Mouse (Mus musculus) ES-E14 (cell line): Measurements from ENCODE around the gene Lypd4. TPM values are rescaled to one million over a fixed set of nuclear protein-coding genes. Genes with fewer than 3 reads are reported as not detected.
A peak's percentile ranks its signal among the peaks of the same experiment; 100 is the strongest.

Source experiments
- DNase-seq: peaks from one replicate; pipeline ENCODE4 v3.0.0-alpha.2; 2013; ENCODE audit warnings: low read depth, low spot score
- H3K27ac ChIP-seq: 2 replicates; pipeline ENCODE4 v1.5.1; 2012; ENCODE audit warnings: low read depth, mild to moderate bottlenecking, low read length, moderate library complexity, mixed read lengths; ENCODE audit not compliant: poor library complexity, insufficient read depth, severe bottlenecking
- H3K36me3 ChIP-seq: 2 replicates; pipeline ENCODE4 v1.6.1; 2012; ENCODE audit warnings: mild to moderate bottlenecking, low read length, moderate library complexity, mixed read lengths; ENCODE audit not compliant: control insufficient read depth, poor library complexity, insufficient read depth, severe bottlenecking
- H3K4me1 ChIP-seq, 2 experiments: fragments of 150-350 bp in 1 of 2; sonication (generic) in 1 of 2; 2 replicates each; pipeline ENCODE4 v1.6.1; 2012; ENCODE audit warnings: low read length in 2 of 2, mild to moderate bottlenecking in 1 of 2, mixed read lengths in 1 of 2; ENCODE audit not compliant: control insufficient read depth in 2 of 2, insufficient read depth in 2 of 2, poor library complexity in 1 of 2
- H3K4me3 ChIP-seq, 2 experiments: fragments of 150-350 bp in 1 of 2; sonication (generic) in 1 of 2; 2 replicates each; pipeline ENCODE4 v1.5.1; 2012; ENCODE audit warnings: low read length in 2 of 2, low read depth in 1 of 2, mild to moderate bottlenecking in 1 of 2, mixed read lengths in 1 of 2; ENCODE audit not compliant: insufficient read depth in 1 of 2, poor library complexity in 1 of 2, severe bottlenecking in 1 of 2
- H3K9ac ChIP-seq: 2 replicates; pipeline ENCODE4 v1.6.1; 2012; ENCODE audit warnings: low read depth, mild to moderate bottlenecking, low read length, mixed read lengths; ENCODE audit not compliant: poor library complexity, insufficient read depth, severe bottlenecking
- H3K9me3 ChIP-seq: fragments of 150-350 bp; sonication (generic); 2 replicates; pipeline ENCODE4 v1.6.1; 2012; ENCODE audit warnings: low read depth, mild to moderate bottlenecking, low read length; ENCODE audit not compliant: control insufficient read depth, insufficient read depth
- CHD2 ChIP-seq: IDR thresholded peaks from 2 replicates; pipeline ENCODE4 v1.6.1; 2014; ENCODE audit warnings: mild to moderate bottlenecking, low read depth, low read length, inconsistent platforms
- HCFC1 ChIP-seq: IDR thresholded peaks from 2 replicates; pipeline ENCODE4 v1.6.1; 2012; ENCODE audit warnings: low read length, inconsistent platforms, borderline replicate concordance; ENCODE audit not compliant: insufficient read depth
- MAFK ChIP-seq: IDR thresholded peaks from 2 replicates; pipeline ENCODE4 v1.6.1; 2014; ENCODE audit warnings: mild to moderate bottlenecking, low read depth, low read length, inconsistent platforms; ENCODE audit not compliant: insufficient read depth
- ZC3H11A ChIP-seq: IDR thresholded peaks from 2 replicates; pipeline ENCODE4 v1.6.1; 2012; ENCODE audit warnings: low read depth, mild to moderate bottlenecking, inconsistent platforms, low read length, borderline replicate concordance
- ZNF384 ChIP-seq: IDR thresholded peaks from 2 replicates; pipeline ENCODE4 v1.6.1; 2012; ENCODE audit warnings: low read depth, low read length, inconsistent platforms
- in situ Hi-C, 2 experiments: fragments of 600-800 bp; cut with MboI; formaldehyde crosslinking; loops; one replicate each; pipeline ENCODE4 v1.15.1; 2025; ENCODE audit warnings: low sequenced_read_pairs in 2 of 2, inconsistent platforms in 1 of 2; ENCODE audit not compliant: unreplicated experiment in 2 of 2
- total RNA-seq: library from RNA; depleted of rRNA; stranded (reverse); fragments of 300-350 nt; gene quantifications from 2 replicates; pipeline ENCODE4 v1.2.3, GENCODE M21; 2012

Lypd4 gene
- total RNA-seq, 1 experiment, result 0.18 TPM

DNA sequence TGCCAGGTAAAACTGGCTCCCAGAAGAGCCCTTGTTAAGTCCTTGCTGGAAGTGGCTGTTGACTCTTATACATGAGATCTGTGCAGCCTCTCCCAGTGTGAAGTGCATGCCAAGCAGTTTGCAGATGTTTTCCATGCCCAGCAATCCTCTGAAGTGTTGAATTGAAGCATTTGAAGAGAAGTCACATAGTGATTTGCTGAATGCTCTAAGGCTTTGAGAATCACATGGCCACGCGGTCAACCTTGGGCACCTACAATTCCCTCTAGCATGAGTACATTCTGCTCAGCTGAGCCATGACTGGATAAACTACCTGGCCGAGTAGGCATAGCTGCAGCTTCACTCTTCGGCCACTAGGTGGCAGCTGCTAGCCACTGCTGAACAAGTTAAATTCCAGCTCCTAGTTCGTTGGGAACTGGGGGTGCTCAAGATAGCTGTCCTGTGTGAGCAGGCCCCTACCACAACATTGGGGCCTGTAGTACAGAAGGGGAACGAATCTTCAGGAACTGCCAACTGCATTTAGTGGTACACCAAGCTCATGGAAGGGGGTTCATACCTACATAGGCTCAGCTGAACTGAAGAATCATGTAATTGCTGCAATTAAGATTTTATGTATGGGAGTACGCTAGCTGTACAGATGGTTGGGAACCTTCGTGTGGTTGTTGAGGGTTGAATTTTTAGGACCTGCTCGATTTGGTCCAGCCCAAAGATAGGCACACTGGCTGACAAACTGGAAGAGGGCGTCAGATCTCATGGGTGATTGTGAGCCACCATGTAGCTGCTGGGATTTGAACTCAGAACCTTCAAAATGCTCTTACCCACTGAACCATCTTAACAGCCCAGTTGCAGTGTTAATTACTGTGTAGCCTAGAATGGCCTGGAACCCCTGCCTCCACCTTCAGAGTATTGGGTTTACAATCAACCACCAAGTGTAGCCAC is 20.8 kb upstream of the Lypd4 start:
- Histone ChIP-seq H3K36me3 (peaks cover 50% of the 10 kb centered on the region), H3K9me3 (no peaks in the 10 kb centered on the region), H3K4me3 (no peak overlapping the region), H3K9ac (no peak overlapping the region), H3K27ac (0 out of 2 replicates have a peak overlapping the region, but pooled peaks have one; percentile 8), H3K4me1 (peaks cover 0 to 12% of the 10 kb centered on the region in 2 experiments; a peak in 2 of 4 replicates)
- in situ Hi-C loops, result no loop called here
- TF ChIP-seq ZC3H11A (no peak), MAFK (peak; percentile 50; the same call in 1 of the 2 replicates), HCFC1 (peak; percentile 57; the same call in 1 of the 2 replicates)
- DNase-seq, result peak; percentile 85

GRCm38 (mm10) chr7:24889431-24890220 is 19.9 kb upstream of the Lypd4 start:
- no peak overlapping the region for H3K9ac ChIP-seq
- H3K27ac ChIP-seq, result 0 out of 2 replicates have a peak overlapping the region, but pooled peaks have one; percentile 8
- TF ChIP-seq ZNF384, result no peak
- 0 out of 2 replicates have a peak, but pooled peaks have one; percentile 3 for TF ChIP-seq CHD2
- peaks cover 0 to 12% of the 10 kb centered on the region in 2 experiments; a peak in 2 of 4 replicates for H3K4me1 ChIP-seq
- DNase-seq, result no peak
- in situ Hi-C loops, result no loop called here
- no peaks in the 10 kb centered on the region for H3K9me3 ChIP-seq
- H3K4me3 ChIP-seq, result no peak overlapping the region
- H3K36me3 ChIP-seq, result peaks cover 59% of the 10 kb centered on the region

GRCm38 (mm10) chr7:24887096-24887495 is 17.4 kb upstream of the Lypd4 start:
- H3K9ac ChIP-seq, result peak overlapping the region; percentile 100
- TF ChIP-seq HCFC1 (no peak), CHD2 (no peak), ZNF384 (no peak), ZC3H11A (no peak), MAFK (no peak)
- H3K4me1 ChIP-seq, result peaks cover 0 to 15% of the 10 kb centered on the region in 2 experiments; a peak in 2 of 4 replicates
- H3K27ac ChIP-seq, result peak overlapping the region; percentile 63; the same call in 1 of the 2 replicates
- no peaks in the 10 kb centered on the region for H3K9me3 ChIP-seq
- peaks cover 59% of the 10 kb centered on the region for H3K36me3 ChIP-seq
- peak overlapping the region; percentile 70 to 98; a peak in 3 of 4 replicates for H3K4me3 ChIP-seq
- DNase-seq, result no peak
- in situ Hi-C loops, result no loop called here

DNA sequence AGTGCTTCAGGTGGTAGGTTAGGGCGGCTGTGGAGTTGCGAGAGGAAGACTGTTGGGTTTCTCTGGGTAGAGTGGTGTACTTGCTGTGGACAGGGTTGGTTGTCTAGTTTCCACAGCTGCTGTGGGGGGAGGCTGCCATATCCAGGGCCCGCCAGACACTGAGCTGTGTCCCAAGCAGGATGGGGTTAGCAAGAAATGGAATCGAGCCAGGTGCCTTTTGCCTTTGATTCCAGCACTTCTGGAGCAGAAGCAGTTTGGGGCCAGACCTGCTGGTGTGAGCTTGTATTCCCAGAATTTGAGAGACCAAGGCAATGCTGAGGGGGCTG is 16.5 kb upstream of the Lypd4 start:
- peaks cover 59% of the 10 kb centered on the region for H3K36me3 ChIP-seq
- no peak for DNase-seq

More for the DNA sequence above, 16.5 kb upstream of the Lypd4 start:
- in situ Hi-C loops, result no loop called here
- Histone ChIP-seq H3K4me3 (peak overlapping the region; percentile 70 to 98), H3K9ac (peak overlapping the region; percentile 100), H3K4me1 (peaks cover 0 to 14% of the 10 kb centered on the region in 2 experiments; a peak in 1 of 4 replicates), H3K27ac (peak overlapping the region; percentile 94), H3K9me3 (no peaks in the 10 kb centered on the region)
- no peak for TF ChIP-seq CHD2
- TF ChIP-seq HCFC1, result no peak
- TF ChIP-seq ZC3H11A, result no peak
- TF ChIP-seq MAFK, result no peak
- no peak for TF ChIP-seq ZNF384
